Mouse (Mus musculus): Measurements from ENCODE around the gene Sirt2.

Gene Sirt2

GRCm38 (mm10) chr7:28795832-28796231 lies 29.3 kb downstream of the Sirt2 start:
- in situ Hi-C loops (cut with MboI), result loop anchor here (5.0 kb wide), 1 partner anchor 71 kb away; no protein-coding TSS in a partner anchor

- in situ Hi-C loops (cut with MboI), result loop anchor here (5.0 kb wide), 1 partner anchor 71 kb away; no protein-coding TSS in a partner anchor
Measured at GRCm38 (mm10) chr7:28796562-28796975, 30.0 kb downstream of the Sirt2 start.

GRCm38 (mm10) chr7:28799994-28800393 lies 33.5 kb downstream of the Sirt2 start:
- in situ Hi-C loops (cut with MboI), result loop anchor here (5.0 kb wide), 1 partner anchor 67 kb away; no protein-coding TSS in a partner anchor

DNA sequence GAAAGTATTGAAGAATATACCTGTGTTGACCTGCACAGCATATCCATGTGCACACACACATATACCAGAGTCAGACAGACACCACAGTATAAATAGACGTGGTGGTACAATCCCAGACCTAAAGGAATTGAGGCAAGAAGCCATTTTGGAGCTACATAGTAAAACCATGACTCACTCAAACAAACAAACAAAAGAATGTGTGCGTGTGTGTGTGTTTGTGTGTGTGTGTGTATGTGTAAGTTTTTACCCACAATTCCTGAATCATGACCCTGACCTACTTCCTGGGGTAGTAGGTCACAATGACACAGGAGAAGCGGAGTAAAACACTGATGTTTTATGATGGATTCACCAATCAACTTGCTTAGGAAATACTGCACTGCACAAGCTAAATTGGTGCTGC lies 34.9 kb downstream of the Sirt2 start:
- in situ Hi-C loops (cut with MboI), result no loop called here

- in situ Hi-C loops (cut with MboI), result no loop called here
Measured at GRCm38 (mm10) chr7:28801901-28802670, 35.6 kb downstream of the Sirt2 start.

GRCm38 (mm10) chr7:28802846-28803588 lies 36.5 kb downstream of the Sirt2 start:
- in situ Hi-C loops (cut with MboI), result no loop called here

DNA sequence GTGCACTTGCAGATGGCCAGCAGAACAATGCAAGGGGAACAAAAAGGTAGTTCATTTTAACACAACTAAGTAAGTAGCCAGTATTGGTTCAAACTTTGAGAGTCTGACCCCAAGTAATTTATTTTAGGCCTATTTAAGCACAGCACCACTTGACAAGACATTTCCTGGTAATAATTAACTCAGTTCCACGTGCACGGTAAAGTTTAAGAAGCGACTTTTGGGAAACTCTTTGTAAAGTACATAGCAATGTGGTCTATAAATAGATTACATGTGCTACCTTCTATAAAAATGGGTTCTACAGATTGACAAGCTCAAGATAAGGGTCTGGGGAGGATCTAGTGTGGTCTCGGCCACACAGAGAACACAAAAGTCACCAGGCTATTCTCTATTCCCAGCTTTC lies 37.2 kb downstream of the Sirt2 start:
- in situ Hi-C loops (cut with MboI), result no loop called here

GRCm38 (mm10) chr7:28806869-28807268 lies 40.3 kb downstream of the Sirt2 start:
- in situ Hi-C loops (cut with MboI), result no loop called here

- in situ Hi-C loops (cut with MboI), result no loop called here
Measured at GRCm38 (mm10) chr7:28807641-28808220, 41.2 kb downstream of the Sirt2 start.

DNA sequence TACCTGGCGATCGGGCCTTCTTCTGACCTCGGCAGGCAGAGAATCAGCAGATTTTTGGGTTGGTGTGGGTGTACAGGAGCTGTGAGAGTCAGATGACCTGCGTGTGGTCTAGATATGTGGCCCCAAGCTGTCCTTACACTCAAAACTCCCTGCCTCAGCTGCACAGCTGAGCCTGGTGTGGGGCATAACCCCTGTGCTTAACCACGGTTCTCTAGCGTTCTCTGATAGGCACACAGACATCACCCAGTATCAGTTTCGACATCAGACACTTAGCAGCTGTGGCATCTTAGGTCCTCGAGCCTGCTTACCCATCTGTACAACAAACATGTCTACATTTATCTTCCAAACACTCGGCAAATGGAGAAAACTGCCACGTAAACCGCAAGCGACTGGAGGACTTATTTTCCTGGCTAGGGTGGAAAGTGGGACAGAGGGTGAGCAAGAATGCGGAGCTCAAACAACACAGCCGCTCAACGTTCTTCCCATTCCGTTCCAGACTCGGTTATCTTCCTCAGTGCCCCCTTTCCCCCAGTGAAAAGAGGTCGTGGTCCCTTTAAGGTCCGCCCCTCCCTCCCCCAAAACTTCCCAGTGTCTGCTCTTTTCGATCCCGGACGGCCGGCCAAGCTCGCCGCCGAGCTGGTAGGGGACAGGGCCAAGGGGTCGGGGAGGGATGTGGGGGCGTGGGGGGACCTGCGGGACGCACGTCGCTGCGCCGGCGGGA lies 41.8 kb downstream of the Sirt2 start, which contains the start of gene Hnrnpl:
Gene Hnrnpl, plus strand, starts transcription at position 321 of the 721 bp plus-strand sequence.
- in situ Hi-C loops (cut with MboI), result no loop called here

- in situ Hi-C loops (cut with MboI), result no loop called here
Measured at GRCm38 (mm10) chr7:28808957-28809393, 42.4 kb downstream of the Sirt2 start.

GRCm38 (mm10) chr7:28809401-28810089 lies 43.0 kb downstream of the Sirt2 start:
- in situ Hi-C loops (cut with MboI), result no loop called here

- in situ Hi-C loops (cut with MboI), result no loop called here
Measured at GRCm38 (mm10) chr7:28810107-28811066, 43.9 kb downstream of the Sirt2 start.

- in situ Hi-C loops (cut with MboI), result no loop called here
Measured at GRCm38 (mm10) chr7:28811228-28811627, 44.7 kb downstream of the Sirt2 start.

DNA sequence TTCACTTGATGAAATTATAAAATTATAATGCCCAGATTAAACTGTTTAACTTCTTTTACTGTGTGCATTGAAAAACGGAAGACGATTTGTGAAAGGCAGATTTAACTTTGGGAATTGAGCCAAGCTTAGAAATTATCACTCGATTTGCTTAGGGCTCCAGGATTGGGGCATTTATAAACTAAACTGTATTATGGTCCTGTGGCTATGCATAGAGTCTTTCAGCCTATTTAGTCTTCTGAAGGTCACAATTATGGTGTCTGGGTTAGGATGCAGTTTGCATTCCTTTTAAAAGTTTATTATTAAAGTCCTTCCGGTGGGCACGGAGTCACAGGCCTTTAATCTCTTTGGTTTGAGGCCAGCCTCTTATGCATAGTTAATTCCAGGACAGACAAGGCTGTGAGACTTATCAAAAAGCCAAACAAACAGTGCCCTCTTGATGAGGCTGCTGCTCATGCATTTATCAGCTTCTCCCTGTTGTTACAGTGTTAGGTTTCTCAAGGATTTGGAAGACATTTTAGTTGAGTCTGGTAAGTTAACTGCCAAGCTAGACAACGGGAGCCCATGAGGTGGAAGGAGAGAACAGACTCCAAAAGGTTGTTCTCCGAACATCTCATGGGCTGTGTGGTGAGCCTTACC lies 45.2 kb downstream of the Sirt2 start:
- in situ Hi-C loops (cut with MboI), result no loop called here

GRCm38 (mm10) chr7:28812436-28812835 lies 45.9 kb downstream of the Sirt2 start:
- in situ Hi-C loops (cut with MboI), result no loop called here

GRCm38 (mm10) chr7:28812949-28813348 lies 46.4 kb downstream of the Sirt2 start:
- in situ Hi-C loops (cut with MboI), result no loop called here

- in situ Hi-C loops (cut with MboI), result no loop called here
Measured at GRCm38 (mm10) chr7:28814306-28815034, 47.9 kb downstream of the Sirt2 start.

DNA sequence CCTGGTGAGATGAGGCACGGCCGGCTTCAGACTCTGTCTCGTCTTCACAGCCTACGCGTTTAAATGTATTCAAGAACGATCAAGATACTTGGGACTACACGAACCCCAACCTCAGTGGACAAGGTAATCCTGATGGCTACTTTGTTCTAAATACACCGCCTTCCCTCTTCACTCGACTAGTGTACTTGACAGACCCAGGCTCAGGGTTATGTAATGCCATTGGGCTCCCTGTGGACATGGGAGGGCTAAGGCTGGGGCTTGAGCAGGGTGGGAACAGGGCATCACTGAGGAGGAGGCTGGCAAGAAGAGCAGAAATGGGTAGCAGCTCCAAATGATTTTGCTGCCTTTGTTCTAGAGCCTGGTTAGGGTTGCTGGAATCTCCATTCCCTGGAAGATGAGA lies 48.7 kb downstream of the Sirt2 start:
- in situ Hi-C loops (cut with MboI), result no loop called here
